Mouse (Mus musculus) C2C12 (cell line): ENCODE measurements around the gene Tra2b. TPM values are rescaled to one million over a fixed set of nuclear protein-coding genes. Genes with fewer than 3 reads are reported as not detected.
"Not testable (repeated sequence)": the region's sequence is repeated elsewhere in the genome, so short reads cannot be mapped to it uniquely, and the experiment has no call there.

Experiments
- H3K27me3 ChIP-seq: one replicate; pipeline ENCODE4 v1.6.1; 2011; ENCODE audit not compliant: control insufficient read depth, insufficient read depth, insufficient read length
- H3K36me3 ChIP-seq: one replicate; pipeline ENCODE4 v1.6.1; 2011; ENCODE audit not compliant: control insufficient read depth, insufficient read depth
- H3K4me3 ChIP-seq: one replicate; pipeline ENCODE4 v1.5.1; 2011; ENCODE audit warnings: mild to moderate bottlenecking, control low read depth; ENCODE audit not compliant: poor library complexity, insufficient read depth, severe bottlenecking
- H3K79me2 ChIP-seq: one replicate; pipeline ENCODE4 v1.6.1; 2011; ENCODE audit not compliant: control insufficient read depth, insufficient read depth
- H3K79me3 ChIP-seq: one replicate; pipeline ENCODE4 v1.6.1; 2011; ENCODE audit warnings: low read depth, control low read depth
- H3ac ChIP-seq: one replicate; pipeline ENCODE3; 2011; ENCODE audit warnings: low read depth; ENCODE audit not compliant: control insufficient read depth, insufficient read length
- CEBPB ChIP-seq: IDR thresholded peaks from one replicate; pipeline ENCODE4 v1.6.1; 2011; ENCODE audit warnings: low read depth, mild to moderate bottlenecking, control low read depth, moderate library complexity
- CTCF ChIP-seq: IDR thresholded peaks from one replicate; pipeline ENCODE4 v1.5.1; 2011; ENCODE audit not compliant: control insufficient read depth, insufficient read depth, insufficient read length
- FOSL1 ChIP-seq: IDR thresholded peaks from one replicate; pipeline ENCODE4 v1.8.0; 2011; ENCODE audit warnings: mild to moderate bottlenecking, low read length; ENCODE audit not compliant: poor library complexity, insufficient read depth, severe bottlenecking
- MAX ChIP-seq: IDR thresholded peaks from one replicate; pipeline ENCODE4 v1.6.1; 2011; ENCODE audit warnings: mild to moderate bottlenecking, control low read depth
- MYOD1 ChIP-seq: IDR thresholded peaks from one replicate; pipeline ENCODE4 v1.6.1; 2011; ENCODE audit warnings: low read depth; ENCODE audit not compliant: control insufficient read depth, insufficient read length
- MYOG ChIP-seq: IDR thresholded peaks from one replicate; pipeline ENCODE4 v1.6.1; 2011; ENCODE audit not compliant: control insufficient read depth, insufficient read length; ENCODE audit errors: extremely low read depth
- USF1 ChIP-seq: IDR thresholded peaks from one replicate; pipeline ENCODE4 v1.6.1; 2011; ENCODE audit warnings: low read depth, mild to moderate bottlenecking, control low read depth, moderate library complexity
- long read RNA-seq, 2 experiments: library from polyadenylated mRNA; unstranded; transcript quantifications; one replicate each; pipeline ENCODE4 v2.0.0; 2019 to 2020
- polyA plus RNA-seq: library from polyadenylated mRNA; unstranded; fragments of >200 nt; fragmentation: generic; extraction: Trizol; gene quantifications from one replicate; pipeline ENCODE4 v1.2.1, GENCODE M21; 2012; ENCODE audit warnings: missing spikeins

Gene Tra2b
- 63.9 TPM for polyA plus RNA-seq
- long read RNA-seq, experiment 1, transcript Tra2b-204 (9 exons, 3,403 nt), result major isoform, 94 of 133 reads
- long read RNA-seq, experiment 1, transcript Tra2b-203 (2 exons, 1,376 nt), result minor isoform, 7 of 133 reads
- long read RNA-seq, experiment 1, partial matches to known transcripts, result 4 of 133 reads
- long read RNA-seq, experiment 1, other reads (novel, unspliced or antisense), result 24 of 133 reads
- long read RNA-seq, experiment 2, transcript Tra2b-201 (8 exons, 1,369 nt), result minor isoform, 5 of 874 reads
- long read RNA-seq, experiment 2, transcript Tra2b-204 (9 exons, 3,403 nt), result major isoform, 744 of 874 reads
- long read RNA-seq, experiment 2, partial matches to known transcripts, result 5 of 874 reads
- long read RNA-seq, experiment 2, other reads (novel, unspliced or antisense), result 114 of 874 reads

DNA sequence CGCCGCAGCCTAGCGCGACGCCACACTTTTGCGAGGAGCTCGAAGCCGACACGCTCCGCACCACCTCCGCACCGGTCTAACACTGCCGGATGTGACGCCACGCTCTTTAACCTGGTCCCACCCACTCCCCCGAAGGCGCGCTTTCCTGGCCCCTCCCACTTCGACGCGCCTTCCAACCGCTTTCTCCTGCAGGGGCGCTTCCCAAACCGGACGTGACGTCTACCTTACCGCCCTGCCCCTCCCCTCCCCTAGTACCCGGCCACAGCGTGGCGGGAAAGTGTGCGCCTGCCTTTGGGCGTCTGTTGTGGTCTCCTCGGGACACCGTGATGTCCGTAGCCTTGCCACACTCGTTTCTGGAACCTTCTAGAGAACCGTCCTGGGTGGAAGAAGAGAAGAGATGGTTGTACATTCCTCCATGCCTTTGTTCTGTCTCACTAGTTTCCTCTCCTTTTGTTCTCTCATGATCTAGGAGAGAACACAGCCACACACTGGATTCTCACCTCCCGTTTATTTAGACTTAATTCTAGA, at the start of gene Tra2b:
Gene Tra2b (minus strand): TSS at position 157 of the 528 bp plus-strand sequence.
- peaks cover 60% of the 10 kb centered on the region for H3K79me2 ChIP-seq
- H3ac ChIP-seq, result peak within 1 kb of the TSS; percentile 99
- H3K4me3 ChIP-seq, result peak within 1 kb of the TSS; percentile 98
- peak; percentile 89 for TF ChIP-seq MAX
- TF ChIP-seq CEBPB, result no peak
- no peak for TF ChIP-seq USF1
- peaks cover 15% of the 10 kb centered on the region for H3K36me3 ChIP-seq
- peaks cover 45% of the 10 kb centered on the region for H3K79me3 ChIP-seq
- H3K27me3 ChIP-seq, result no peaks in the 10 kb centered on the region

DNA sequence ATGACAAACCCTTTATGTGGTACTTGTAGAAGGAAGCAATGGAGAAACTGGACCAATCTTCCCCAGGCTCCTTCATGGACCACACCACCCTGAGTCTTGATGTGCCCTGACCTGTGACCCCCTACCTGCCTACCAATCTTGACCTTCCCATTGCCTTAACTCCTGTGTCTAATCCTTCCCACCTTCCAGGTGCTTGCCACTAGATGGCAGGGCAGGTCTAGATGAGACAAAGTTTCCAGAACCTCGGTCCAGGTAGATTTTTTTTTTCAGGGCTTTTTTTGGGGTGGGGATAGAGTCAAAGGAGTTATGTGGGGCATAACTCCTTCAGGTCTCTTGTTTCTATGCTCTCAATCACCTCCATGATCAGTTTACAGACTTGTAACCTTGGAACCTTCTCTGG, 44.8 kb upstream of the Tra2b start:
- no peak for TF ChIP-seq MYOD1
- no peak for TF ChIP-seq CEBPB
- TF ChIP-seq CTCF, result no peak
- TF ChIP-seq MYOG, result no peak
- no peak for TF ChIP-seq USF1
- no peak for TF ChIP-seq MAX
- peaks cover 18% of the 10 kb centered on the region for H3K27me3 ChIP-seq

DNA sequence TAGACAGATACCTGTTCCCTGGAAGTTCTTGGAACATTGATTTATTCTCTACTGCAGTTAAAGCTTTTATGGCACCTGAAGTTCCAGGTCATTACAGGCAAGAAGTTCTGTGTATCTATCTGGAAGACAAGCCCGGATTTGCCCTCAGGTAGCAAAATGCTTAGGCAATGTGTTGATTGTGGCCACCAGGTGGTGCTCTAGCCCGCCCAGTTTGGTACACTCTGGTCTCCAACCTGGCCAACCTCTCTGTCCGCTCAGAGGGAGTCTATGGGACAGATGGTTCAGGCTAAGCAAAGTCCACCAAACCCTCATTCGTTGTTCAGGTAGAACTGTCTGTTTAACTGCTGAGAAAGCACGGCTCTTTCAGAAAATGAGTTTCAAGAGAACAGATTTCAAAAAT, 36.8 kb upstream of the Tra2b start:
- Histone ChIP-seq H3ac (no peak overlapping the region), H3K4me3 (no peak overlapping the region)
- peak; percentile 81 for TF ChIP-seq CTCF
- no peak for TF ChIP-seq CEBPB

More for the DNA sequence above, 44.8 kb upstream of the Tra2b start:
- no peaks in the 10 kb centered on the region for H3K79me2 ChIP-seq
- no peak overlapping the region for H3ac ChIP-seq
- H3K4me3 ChIP-seq, result no peak overlapping the region
- no peaks in the 10 kb centered on the region for H3K79me3 ChIP-seq
- H3K36me3 ChIP-seq, result no peaks in the 10 kb centered on the region

DNA sequence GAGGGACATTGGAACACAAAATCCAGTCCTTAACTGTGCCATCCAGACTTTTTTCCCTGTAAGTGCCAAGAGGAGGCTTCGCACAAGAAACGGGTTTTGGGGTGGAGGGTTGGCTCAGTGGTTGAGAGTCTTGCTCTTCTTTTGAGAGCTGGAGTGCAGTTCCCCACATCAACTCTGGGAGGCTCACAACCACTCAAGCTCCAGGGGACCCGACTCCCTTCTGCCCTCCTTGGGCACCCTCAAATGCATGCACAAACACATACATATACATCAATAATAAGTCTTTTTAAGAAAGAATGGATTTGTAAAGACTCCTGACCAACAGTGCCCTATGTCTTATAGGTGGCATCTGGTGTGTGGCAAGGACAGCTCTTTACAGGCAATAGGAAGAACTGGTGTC, 35.6 kb upstream of the Tra2b start:
- no peaks in the 10 kb centered on the region for H3K79me2 ChIP-seq
- no peaks in the 10 kb centered on the region for H3K36me3 ChIP-seq
- TF ChIP-seq MAX, result no peak
- no peak for TF ChIP-seq CEBPB
- TF ChIP-seq FOSL1, result no peak
- TF ChIP-seq CTCF, result no peak
- no peak for TF ChIP-seq USF1
- TF ChIP-seq MYOD1, result no peak
- no peak for TF ChIP-seq MYOG
- H3K79me3 ChIP-seq, result no peaks in the 10 kb centered on the region
- H3K4me3 ChIP-seq, result no peak overlapping the region
- no peak overlapping the region for H3ac ChIP-seq
- H3K27me3 ChIP-seq, result peaks cover 16% of the 10 kb centered on the region

More for the DNA sequence above, 36.8 kb upstream of the Tra2b start:
- Histone ChIP-seq H3K79me2 (no peaks in the 10 kb centered on the region), H3K79me3 (no peaks in the 10 kb centered on the region), H3K27me3 (peaks cover 16% of the 10 kb centered on the region), H3K36me3 (no peaks in the 10 kb centered on the region)

DNA sequence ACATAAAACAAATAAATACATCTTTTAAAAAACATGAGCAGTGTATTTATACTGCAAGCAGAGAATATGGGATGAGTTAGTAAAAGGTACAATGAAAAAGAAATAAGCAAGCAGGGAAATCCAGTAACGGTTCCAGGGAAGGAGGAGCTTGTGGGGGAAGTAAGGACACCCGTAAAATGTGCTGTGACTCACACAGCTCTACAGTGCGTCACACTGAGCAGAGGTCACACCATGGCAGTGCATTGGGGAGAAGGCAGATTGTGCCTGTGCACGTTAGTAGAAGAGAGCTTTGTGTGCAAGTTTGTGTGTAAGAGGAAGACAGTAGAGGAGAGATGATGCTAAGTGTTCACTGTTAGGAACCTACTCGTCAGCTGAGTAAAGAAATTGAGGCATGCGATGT, 31.1 kb upstream of the Tra2b start:
- Histone ChIP-seq H3K27me3 (peaks cover 5% of the 10 kb centered on the region), H3K79me2 (no peaks in the 10 kb centered on the region), H3K4me3 (no peak overlapping the region), H3K36me3 (no peaks in the 10 kb centered on the region), H3ac (no peak overlapping the region), H3K79me3 (no peaks in the 10 kb centered on the region)
- TF ChIP-seq MYOD1, result no peak
- TF ChIP-seq MAX, result no peak
- no peak for TF ChIP-seq USF1
- TF ChIP-seq MYOG, result no peak
- no peak for TF ChIP-seq FOSL1
- no peak for TF ChIP-seq CEBPB
- no peak for TF ChIP-seq CTCF

DNA sequence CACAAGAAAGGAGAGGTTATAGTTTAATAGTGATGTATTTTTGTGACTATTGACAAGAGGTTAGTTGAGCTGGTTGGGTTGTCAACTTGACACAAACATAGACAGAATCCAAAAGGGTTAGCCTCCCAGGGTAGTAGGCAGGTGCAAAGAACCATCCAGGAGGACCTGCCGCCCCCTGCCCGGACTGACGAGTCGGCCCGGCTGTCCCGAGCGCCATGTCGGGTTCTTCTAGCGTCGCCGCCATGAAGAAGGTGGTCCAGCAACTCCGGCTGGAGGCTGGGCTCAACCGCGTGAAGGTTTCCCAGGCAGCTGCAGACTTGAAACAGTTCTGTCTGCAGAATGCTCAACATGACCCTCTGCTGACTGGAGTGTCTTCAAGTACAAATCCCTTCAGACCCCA, 29.0 kb upstream of the Tra2b start:
- H3K27me3 ChIP-seq, H3K36me3 ChIP-seq, H3K4me3 ChIP-seq, H3K79me3 ChIP-seq, H3K79me2 ChIP-seq, H3ac ChIP-seq: not testable (repeated sequence)
